Mouse (Mus musculus) ES-Bruce4 (cell line): ENCODE data around the gene Armcx4.

Experiments used
- CTCF ChIP-seq: IDR thresholded peaks from one replicate; pipeline ENCODE4 v1.8.1; 2011; ENCODE audit warnings: low read depth, low read length
- EP300 ChIP-seq: IDR thresholded peaks from 2 replicates; pipeline ENCODE4 v1.6.1; 2011; ENCODE audit warnings: low read depth, low read length; ENCODE audit not compliant: insufficient read depth
- POLR2A ChIP-seq: IDR thresholded peaks from one replicate; pipeline ENCODE4 v1.8.1; 2011; ENCODE audit warnings: low read length; ENCODE audit not compliant: insufficient read depth

GRCm38 (mm10) chrX:134647421-134647820 is 38.9 kb upstream of the Armcx4 start:
- TF ChIP-seq EP300 (no peak), CTCF (no peak), POLR2A (no peak)
